8 mouse cellular contexts compared by ENCODE assay signal in genomic region chr6:53287562-53288381, GRCm38 (mm10). TPM values are rescaled to one million over a fixed set of nuclear protein-coding genes. Genes with fewer than 3 reads are reported as not detected.
DNase-seq lines count a peak whose midpoint lies in the region; ATAC-seq and TF ChIP-seq lines count a peak whose summit lies in the region.

No protein-coding gene starts in this region.

- H3K9ac ChIP-seq in hindbrain, embryonic 15.5 days, result peak overlapping the region; percentile 32
- no peak overlapping the region for H3K9ac ChIP-seq in liver, embryonic 12.5 days

- DNase-seq in left cerebral cortex, adult 2 months (ENCODE audit: extremely low spot score in 1 of 2, low spot score in 2 of 2), result peak; percentile 11 to 25
- no peak for DNase-seq in left cerebral cortex, adult 11 months (ENCODE audit: low spot score)
- DNase-seq in cerebellum, adult 11-12 months, result peak; percentile 50
- DNase-seq in gastrocnemius, adult 18-20 months (ENCODE audit: low spot score), result peak; percentile 52
- DNase-seq in natural killer cell, adult 2 months (ENCODE audit: low spot score in 2 of 2), result peak; percentile 6
- peak; percentile 35 for DNase-seq in urinary bladder, adult 2 months (ENCODE audit: low spot score)

- H3K9me3 ChIP-seq in hindbrain, embryonic 15.5 days, result no peaks in the 10 kb centered on the region
- H3K9me3 ChIP-seq in liver, embryonic 12.5 days (replicated peaks), result no peaks in the 10 kb centered on the region

- peaks cover 79% of the 10 kb centered on the region for H3K27me3 ChIP-seq in hindbrain, embryonic 15.5 days
- peaks cover 90% of the 10 kb centered on the region for H3K27me3 ChIP-seq in liver, embryonic 12.5 days (replicated peaks)

- peak; percentile 77 for ATAC-seq in hindbrain, embryonic 15.5 days (ENCODE audit: low FRiP score, low read depth)
- ATAC-seq in liver, embryonic 12.5 days, result no peak

- H3K27ac ChIP-seq in left cerebral cortex, adult 2 months, result no peak overlapping the region
- H3K27ac ChIP-seq in hindbrain, embryonic 15.5 days (replicated peaks), result no peak overlapping the region
- no peak overlapping the region for H3K27ac ChIP-seq in liver, embryonic 12.5 days

- intact Hi-C loops in left cerebral cortex, adult 2 months (cut with DNase I), result no loop called here

- H3K4me1 ChIP-seq in hindbrain, embryonic 15.5 days (replicated peaks), result peaks cover 33% of the 10 kb centered on the region
- H3K4me1 ChIP-seq in liver, embryonic 12.5 days, result peaks cover 19% of the 10 kb centered on the region; the same call in 1 of the 2 replicates

- H3K36me3 ChIP-seq in hindbrain, embryonic 15.5 days, result no peaks in the 10 kb centered on the region
- no peaks in the 10 kb centered on the region for H3K36me3 ChIP-seq in liver, embryonic 12.5 days

- under 1% methylated on average over 56 of the region's 63 CpGs for WGBS in hindbrain, embryonic 15.5 days
- WGBS in liver, embryonic 12.5 days (ENCODE audit: insufficient replicate concordance), result under 1% methylated on average over 47 of the region's 63 CpGs

- no peak for TF ChIP-seq CTCF in left cerebral cortex, adult 2 months (IDR thresholded peaks at IDR 0.05)

- H3K4me2 ChIP-seq in hindbrain, embryonic 15.5 days, result peak overlapping the region; percentile 96
- peak overlapping the region; percentile 69 for H3K4me2 ChIP-seq in liver, embryonic 12.5 days

- peak overlapping the region; percentile 62 for H3K4me3 ChIP-seq in left cerebral cortex, adult 2 months
- H3K4me3 ChIP-seq in hindbrain, embryonic 15.5 days, result peak overlapping the region; percentile 42
- H3K4me3 ChIP-seq in liver, embryonic 12.5 days, result peak overlapping the region; percentile 45

RNA-seq across cellular contexts. Expression of gene Creb5, which starts 0.7 kb away (rescaled TPM):
- 1 to 10 TPM; 2.9 to 4.7 TPM for total RNA-seq in left cerebral cortex, adult 2 months (2021)
- 1 to 10 TPM; 3.5 to 7.0 TPM for total RNA-seq in gastrocnemius, adult 18-20 months (2021)
- 3.9 and 5.0 TPM in 2 replicates for polyA plus RNA-seq in hindbrain, embryonic 15.5 days (2015; fragmentation: Nextera tagmentation; extraction: Ambion mirVana)
- 0.33 and 0.36 TPM in 2 replicates for polyA plus RNA-seq in liver, embryonic 12.5 days (2016; fragmentation: Nextera tagmentation; extraction: Ambion mirVana)
- 1.9 and 2.6 TPM in 2 replicates for polyA plus RNA-seq in urinary bladder, adult 2 months (2012; rRNA removed)
